Mouse (Mus musculus): ENCODE data around the gene Rxylt1. TPM values are rescaled to one million over a fixed set of nuclear protein-coding genes. Genes with fewer than 3 reads are reported as not detected.

Rxylt1 gene
- total and polyA plus RNA-seq, 2 experiments from 2014 or later = 24.4 to 54.9 TPM

- no peak for TF ChIP-seq CTCF (IDR thresholded peaks at IDR 0.05)
- Histone ChIP-seq H3K36me3 (ENCODE audit: insufficient read depth, low read length) (no peaks in the 10 kb centered on the region), H3K9ac (replicated peaks; ENCODE audit: low read length, poor library complexity, severe bottlenecking) (no peak overlapping the region), H3K27me3 (ENCODE audit: insufficient read depth, low read length) (no peaks in the 10 kb centered on the region), H3K9me3 (ENCODE audit: low read length) (no peaks in the 10 kb centered on the region), H3K27ac (ENCODE audit: low read depth, low read length) (no peak overlapping the region), H3K4me3 (ENCODE audit: low read depth, low read length) (no peak overlapping the region), H3K4me1 (ENCODE audit: insufficient read depth, low read length) (no peaks in the 10 kb centered on the region), H3K4me2 (ENCODE audit: low read depth, low read length, poor library complexity, severe bottlenecking) (no peak overlapping the region)
- WGBS = 81% methylated on average over 3 of the region's 3 CpGs
- no peak for DNase-seq (ENCODE audit: low spot score)
- ATAC-seq (ENCODE audit: low FRiP score) = no peak
Measured at GRCm38 (mm10) chr10:122106633-122107028, 9.5 kb upstream of the Rxylt1 start.

GRCm38 (mm10) chr10:122105889-122106632 lies 8.9 kb upstream of the Rxylt1 start:
- H3K9ac ChIP-seq (replicated peaks; ENCODE audit: low read length, poor library complexity, severe bottlenecking) = no peak overlapping the region
- no peaks in the 10 kb centered on the region for H3K36me3 ChIP-seq (ENCODE audit: insufficient read depth, low read length)
- DNase-seq (ENCODE audit: low spot score) = no peak
- H3K4me3 ChIP-seq (ENCODE audit: low read depth, low read length) = no peak overlapping the region
- no peak for ATAC-seq (ENCODE audit: low FRiP score)
- no peak overlapping the region for H3K27ac ChIP-seq (ENCODE audit: low read depth, low read length)
- no peak for TF ChIP-seq CTCF (IDR thresholded peaks at IDR 0.05)
- no peaks in the 10 kb centered on the region for H3K9me3 ChIP-seq (ENCODE audit: low read length)
- H3K4me2 ChIP-seq (ENCODE audit: low read depth, low read length, poor library complexity, severe bottlenecking) = no peak overlapping the region
- no peaks in the 10 kb centered on the region for H3K4me1 ChIP-seq (ENCODE audit: insufficient read depth, low read length)
- H3K27me3 ChIP-seq (ENCODE audit: insufficient read depth, low read length) = no peaks in the 10 kb centered on the region
- 63% methylated on average over 10 of the region's 10 CpGs for WGBS

GRCm38 (mm10) chr10:122105407-122105806 lies 8.2 kb upstream of the Rxylt1 start:
- ATAC-seq (ENCODE audit: low FRiP score) (no peak), DNase-seq (ENCODE audit: low spot score) (peak; percentile 83)
- no peak overlapping the region for H3K4me3 ChIP-seq (ENCODE audit: low read depth, low read length)
- H3K4me2 ChIP-seq (ENCODE audit: low read depth, low read length, poor library complexity, severe bottlenecking) = no peak overlapping the region
- H3K27me3 ChIP-seq (ENCODE audit: insufficient read depth, low read length) = no peaks in the 10 kb centered on the region
- 0% methylated on average over 3 of the region's 3 CpGs for WGBS
- H3K9me3 ChIP-seq (ENCODE audit: low read length) = no peaks in the 10 kb centered on the region
- H3K9ac ChIP-seq (replicated peaks; ENCODE audit: low read length, poor library complexity, severe bottlenecking) = no peak overlapping the region
- no peak overlapping the region for H3K27ac ChIP-seq (ENCODE audit: low read depth, low read length)
- no peaks in the 10 kb centered on the region for H3K4me1 ChIP-seq (ENCODE audit: insufficient read depth, low read length)
- peak; percentile 92 for TF ChIP-seq CTCF (IDR thresholded peaks at IDR 0.05)
- H3K36me3 ChIP-seq (ENCODE audit: insufficient read depth, low read length) = no peaks in the 10 kb centered on the region

- Histone ChIP-seq H3K9me3 (ENCODE audit: low read length) (no peaks in the 10 kb centered on the region), H3K27me3 (ENCODE audit: insufficient read depth, low read length) (no peaks in the 10 kb centered on the region), H3K27ac (ENCODE audit: low read depth, low read length) (no peak overlapping the region), H3K9ac (replicated peaks; ENCODE audit: low read length, poor library complexity, severe bottlenecking) (no peak overlapping the region), H3K36me3 (ENCODE audit: insufficient read depth, low read length) (no peaks in the 10 kb centered on the region), H3K4me2 (ENCODE audit: low read depth, low read length, poor library complexity, severe bottlenecking) (no peak overlapping the region), H3K4me3 (ENCODE audit: low read depth, low read length) (no peak overlapping the region), H3K4me1 (ENCODE audit: insufficient read depth, low read length) (no peaks in the 10 kb centered on the region)
- TF ChIP-seq CTCF (IDR thresholded peaks at IDR 0.05) = no peak
- DNase-seq (ENCODE audit: low spot score) = no peak
- ATAC-seq (ENCODE audit: low FRiP score) = no peak
- WGBS = 77% methylated on average over 5 of the region's 5 CpGs
Measured at GRCm38 (mm10) chr10:122102675-122103074, 5.5 kb upstream of the Rxylt1 start.

- Histone ChIP-seq H3K9me3 (ENCODE audit: low read length) (no peaks in the 10 kb centered on the region), H3K27ac (ENCODE audit: low read depth, low read length) (peak overlapping the region; percentile 94), H3K4me1 (ENCODE audit: insufficient read depth, low read length) (peaks cover 5% of the 10 kb centered on the region; the same call in 1 of the 2 replicates), H3K4me3 (ENCODE audit: low read depth, low read length) (peak overlapping the region; percentile 76), H3K9ac (replicated peaks; ENCODE audit: low read length, poor library complexity, severe bottlenecking) (peak overlapping the region; percentile 91), H3K36me3 (ENCODE audit: insufficient read depth, low read length) (no peaks in the 10 kb centered on the region), H3K27me3 (ENCODE audit: insufficient read depth, low read length) (no peaks in the 10 kb centered on the region), H3K4me2 (ENCODE audit: low read depth, low read length, poor library complexity, severe bottlenecking) (peak overlapping the region; percentile 91)
- no peak for TF ChIP-seq CTCF (IDR thresholded peaks at IDR 0.05)
- peak; percentile 54 for DNase-seq (ENCODE audit: low spot score)
- ATAC-seq (ENCODE audit: low FRiP score) = peak; percentile 76
- under 1% methylated on average over 46 of the region's 48 CpGs for WGBS
Measured at GRCm38 (mm10) chr10:122096462-122096979, 650 bp downstream of the Rxylt1 start.

GRCm38 (mm10) chr10:122090472-122090871 lies 6.7 kb downstream of the Rxylt1 start:
- peaks cover 3% of the 10 kb centered on the region; the same call in 1 of the 2 replicates for H3K4me1 ChIP-seq (ENCODE audit: insufficient read depth, low read length)
- ATAC-seq (ENCODE audit: low FRiP score) (no peak), DNase-seq (ENCODE audit: low spot score) (no peak)
- H3K4me2 ChIP-seq (ENCODE audit: low read depth, low read length, poor library complexity, severe bottlenecking) = no peak overlapping the region
- H3K4me3 ChIP-seq (ENCODE audit: low read depth, low read length) = no peak overlapping the region
- H3K9me3 ChIP-seq (ENCODE audit: low read length) = peaks cover 12% of the 10 kb centered on the region; the same call in 1 of the 2 replicates
- no peak for TF ChIP-seq CTCF (IDR thresholded peaks at IDR 0.05)
- no peak overlapping the region for H3K9ac ChIP-seq (replicated peaks; ENCODE audit: low read length, poor library complexity, severe bottlenecking)
- H3K36me3 ChIP-seq (ENCODE audit: insufficient read depth, low read length) = peaks cover 10% of the 10 kb centered on the region
- no peaks in the 10 kb centered on the region for H3K27me3 ChIP-seq (ENCODE audit: insufficient read depth, low read length)
- H3K27ac ChIP-seq (ENCODE audit: low read depth, low read length) = no peak overlapping the region
- 98% methylated on average over 1 of the region's 1 CpGs for WGBS

Data from midbrain, postnatal 0 days (tissue).